Mouse (Mus musculus) frontal cortex, postnatal 14 days (tissue): ENCODE results near the gene Rftn1.
A peak's percentile ranks its signal among the peaks of the same experiment; 100 is the strongest.

Source experiments
- DNase-seq, 2 experiments: peaks; one replicate each; pipeline ENCODE4 v3.0.0; 2022; ENCODE audit warnings: low spot score in 2 of 2

Gene Rftn1

DNA sequence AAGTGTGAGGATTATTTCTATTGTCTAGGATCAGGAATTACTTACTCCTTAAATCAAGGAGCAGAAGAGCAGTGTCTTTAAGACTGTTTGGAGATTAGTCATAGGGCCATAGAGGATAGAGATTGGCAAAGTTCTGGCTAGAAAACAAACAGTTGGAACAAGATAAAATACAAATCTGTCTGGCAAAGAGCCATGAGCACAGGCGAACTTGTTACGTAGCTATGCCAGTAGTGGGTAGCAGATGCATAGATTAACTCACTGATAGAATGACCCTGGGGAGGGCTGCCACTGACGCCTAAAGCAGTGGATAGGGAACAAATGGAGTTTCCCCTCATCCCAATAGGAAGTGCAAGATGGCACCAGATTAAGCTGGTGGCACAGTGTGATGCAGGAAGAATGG is 97.1 kb downstream of the Rftn1 start:
- no peak for DNase-seq

DNA sequence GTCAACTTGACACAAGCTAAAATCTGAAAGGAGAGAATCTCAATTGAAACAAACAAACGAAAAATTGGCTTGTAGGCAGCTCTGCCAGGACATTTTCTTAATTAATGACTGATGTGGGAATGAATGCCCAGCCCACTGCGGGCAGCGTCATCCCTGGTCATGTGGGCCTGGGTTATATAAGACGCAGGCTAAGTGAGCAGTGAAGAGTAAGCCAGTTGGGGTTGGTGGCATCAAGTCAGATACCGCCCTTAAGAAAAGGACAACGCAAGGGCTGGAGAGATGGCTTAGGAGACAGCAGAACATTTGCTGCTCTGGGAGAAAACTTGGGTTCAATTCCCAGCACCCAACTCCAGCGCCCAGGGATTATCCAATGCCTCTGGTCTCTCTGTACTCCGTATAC is 97.6 kb downstream of the Rftn1 start:
- no peak for DNase-seq

DNA sequence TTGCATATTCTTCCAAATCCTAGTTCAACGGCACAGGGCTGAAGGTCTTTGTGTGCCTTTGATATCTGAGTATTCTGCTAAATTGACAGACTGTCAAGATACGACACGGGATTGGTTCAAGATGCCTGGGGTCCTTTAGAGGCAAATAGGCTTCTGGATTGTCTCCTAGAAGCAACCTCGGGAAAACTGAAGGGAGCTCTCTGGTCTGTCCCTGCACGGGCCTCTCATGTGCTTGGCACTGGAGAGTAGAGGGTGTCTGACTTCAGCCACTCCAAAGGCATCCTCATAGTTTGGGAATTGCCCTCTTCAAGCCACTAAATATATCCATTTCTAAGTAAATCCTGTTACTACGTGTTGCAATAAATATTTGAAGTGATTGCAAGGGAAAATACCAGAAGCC is 98.6 kb downstream of the Rftn1 start:
- DNase-seq = no peak

- no peak for DNase-seq
Measured at GRCm38 (mm10) chr17:50089725-50090124, 100.7 kb downstream of the Rftn1 start.

DNA sequence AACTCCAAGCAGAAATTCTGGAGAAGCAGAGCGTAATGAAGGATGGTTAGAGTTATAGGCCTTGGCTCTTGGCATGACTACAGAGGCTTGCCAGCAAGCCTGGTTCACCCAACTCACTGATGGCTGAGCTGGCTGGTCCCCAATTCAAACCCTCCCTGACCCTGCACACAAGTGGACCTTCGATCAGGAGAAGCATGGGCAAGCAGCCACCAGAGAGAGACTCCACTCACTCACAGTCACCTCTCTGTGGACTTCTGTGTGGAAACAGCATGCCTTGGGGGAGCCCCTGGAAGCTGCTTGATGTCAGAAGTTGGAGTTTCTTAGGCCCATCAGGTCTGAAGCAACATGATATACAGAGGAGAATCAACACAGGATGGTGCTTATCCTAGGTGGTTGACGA is 102.4 kb downstream of the Rftn1 start:
- no peak for DNase-seq

DNA sequence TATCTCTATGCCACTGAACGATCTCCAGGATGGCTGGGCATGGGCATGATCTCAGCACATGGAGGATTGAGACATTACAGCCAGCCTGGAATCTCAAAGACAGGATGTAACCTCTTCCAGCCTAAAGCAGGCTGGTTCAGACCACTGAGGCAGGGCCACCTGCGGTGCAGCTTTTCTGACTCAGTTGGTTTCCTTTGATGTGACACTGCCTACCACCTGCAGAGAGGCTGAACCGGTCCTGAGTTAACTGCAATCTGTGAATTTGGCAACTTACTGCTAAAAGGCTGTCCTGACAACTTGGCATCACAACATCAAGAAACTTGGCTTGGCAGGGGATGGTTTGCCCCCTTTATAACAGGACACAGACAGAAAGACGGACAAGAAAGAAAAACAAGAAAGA is 103.6 kb downstream of the Rftn1 start:
- no peak for DNase-seq

DNA sequence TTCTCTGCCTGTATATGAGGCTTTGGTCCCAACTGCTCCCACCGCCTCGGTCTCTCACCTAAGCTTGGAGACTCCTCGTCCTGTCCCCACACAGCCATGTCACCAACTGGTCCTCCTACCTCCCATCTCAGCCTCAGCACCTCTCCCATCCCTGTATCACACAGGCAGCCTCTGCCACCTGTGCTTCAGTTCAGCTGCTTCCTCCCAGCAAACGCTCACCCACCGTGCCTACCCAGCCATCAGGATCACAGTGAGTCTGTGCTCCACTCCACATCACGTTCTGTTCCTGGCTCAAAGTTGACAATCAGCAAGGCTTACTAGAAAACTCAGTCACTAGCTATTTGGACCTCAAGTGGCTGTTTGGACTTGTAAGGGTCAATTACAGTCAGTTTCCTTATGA is 105.8 kb downstream of the Rftn1 start:
- no peak for DNase-seq

- DNase-seq = no peak
Measured at GRCm38 (mm10) chr17:50083937-50084336, 106.5 kb downstream of the Rftn1 start.

- no peak for DNase-seq
Measured at GRCm38 (mm10) chr17:50082947-50083346, 107.5 kb downstream of the Rftn1 start.

GRCm38 (mm10) chr17:50081647-50082046 is 108.8 kb downstream of the Rftn1 start:
- no peak for DNase-seq

GRCm38 (mm10) chr17:50080991-50081390 is 109.5 kb downstream of the Rftn1 start:
- DNase-seq = no peak

- no peak for DNase-seq
Measured at GRCm38 (mm10) chr17:50078749-50079148, 111.7 kb downstream of the Rftn1 start.

GRCm38 (mm10) chr17:50072982-50073965 is 117.2 kb downstream of the Rftn1 start:
- DNase-seq = no peak

DNA sequence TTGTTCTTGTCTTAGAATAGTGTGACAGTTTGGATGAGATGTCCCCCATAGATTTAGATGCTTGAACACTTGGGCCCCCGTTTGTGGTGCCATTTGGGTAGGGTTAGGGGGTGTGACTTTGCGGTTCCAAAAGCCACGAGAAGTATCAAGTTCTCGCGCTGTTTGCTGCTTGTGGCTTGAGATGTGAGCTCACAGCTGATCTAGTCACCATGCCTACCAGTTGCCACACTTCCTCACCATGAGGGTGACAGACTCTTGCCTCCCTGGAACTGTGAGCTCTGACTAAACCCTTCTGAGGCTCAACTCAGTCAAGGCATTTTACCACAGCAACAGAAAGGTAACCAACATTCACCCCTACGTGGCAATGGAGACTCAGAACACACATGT is 118.9 kb downstream of the Rftn1 start:
- no peak for DNase-seq

- DNase-seq = no peak
Measured at GRCm38 (mm10) chr17:50070822-50071601, 119.5 kb downstream of the Rftn1 start.

DNA sequence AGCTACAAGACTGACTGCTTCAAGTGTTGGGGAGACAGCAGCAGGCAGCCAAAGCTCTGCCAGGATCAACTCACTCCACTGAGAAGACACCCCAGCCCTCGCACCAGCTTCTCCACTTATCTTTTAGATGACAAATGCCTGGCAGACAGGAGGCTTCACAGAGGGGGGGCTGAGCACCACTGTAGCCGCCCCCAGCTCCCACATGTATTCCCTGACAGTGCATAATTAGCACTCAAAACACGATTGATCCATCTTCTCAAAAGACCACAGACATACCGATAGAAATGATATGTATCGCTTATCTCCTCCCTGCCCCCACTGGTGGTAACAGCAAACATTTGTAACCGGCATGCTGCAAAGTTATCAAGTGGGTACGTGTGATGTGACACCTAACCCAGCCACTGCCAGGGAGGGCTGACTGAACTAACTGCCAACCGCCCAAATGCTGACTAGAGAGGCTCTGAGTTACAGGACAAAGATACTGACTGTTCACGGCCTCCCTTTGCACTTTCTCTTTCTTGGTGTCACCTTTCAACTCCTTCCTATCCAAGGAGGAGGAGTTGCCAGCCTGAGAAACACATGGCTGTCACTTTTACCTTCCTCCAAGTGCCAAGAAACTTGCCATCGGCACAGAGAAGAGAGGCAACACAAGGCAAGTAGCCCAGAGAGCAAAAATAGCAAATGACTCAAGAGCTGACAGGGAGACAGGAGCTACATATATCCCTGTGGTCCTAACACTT is 120.4 kb downstream of the Rftn1 start:
- peak; percentile 20 to 60 for DNase-seq

DNA sequence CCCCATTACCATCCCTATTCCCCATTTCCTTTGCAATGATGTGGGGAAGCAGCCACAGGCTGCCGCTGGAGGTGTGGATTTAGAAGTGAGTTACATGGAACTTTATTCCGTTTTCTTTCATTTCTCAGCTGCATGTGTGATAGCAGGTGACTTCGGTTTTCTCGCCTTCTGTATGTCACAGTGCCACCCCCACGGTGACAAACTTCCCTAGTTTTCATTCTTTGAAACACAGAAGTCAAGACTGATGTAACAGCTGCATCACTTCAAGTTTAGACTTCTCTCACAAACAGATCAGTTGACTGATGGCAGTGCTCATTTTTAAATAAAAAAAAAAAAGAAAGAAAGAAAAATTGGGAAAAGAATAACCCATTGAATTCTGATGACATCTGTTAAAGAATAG is 121.3 kb downstream of the Rftn1 start:
- DNase-seq = no peak

DNA sequence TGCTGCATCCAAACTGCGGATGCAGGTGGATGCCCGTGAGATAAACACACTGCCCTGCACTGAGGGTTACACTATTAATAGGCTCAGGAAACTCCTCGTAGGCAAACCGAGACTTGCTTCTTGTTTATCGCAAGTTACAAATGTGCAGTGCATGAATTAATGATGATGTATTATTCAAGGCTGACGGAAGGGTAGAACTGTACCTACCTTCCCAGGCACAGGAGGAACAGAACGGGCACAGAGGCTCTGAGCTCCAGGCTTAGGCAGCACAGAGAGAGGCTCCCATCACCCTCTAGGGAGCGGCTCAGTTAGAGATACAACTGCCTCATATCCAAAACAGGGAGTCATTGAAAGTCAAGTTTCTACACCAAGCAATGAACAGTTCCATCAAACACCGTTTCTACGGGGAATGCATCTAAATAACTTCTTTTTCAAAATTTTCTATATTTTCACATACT is 121.8 kb downstream of the Rftn1 start:
- no peak for DNase-seq

DNA sequence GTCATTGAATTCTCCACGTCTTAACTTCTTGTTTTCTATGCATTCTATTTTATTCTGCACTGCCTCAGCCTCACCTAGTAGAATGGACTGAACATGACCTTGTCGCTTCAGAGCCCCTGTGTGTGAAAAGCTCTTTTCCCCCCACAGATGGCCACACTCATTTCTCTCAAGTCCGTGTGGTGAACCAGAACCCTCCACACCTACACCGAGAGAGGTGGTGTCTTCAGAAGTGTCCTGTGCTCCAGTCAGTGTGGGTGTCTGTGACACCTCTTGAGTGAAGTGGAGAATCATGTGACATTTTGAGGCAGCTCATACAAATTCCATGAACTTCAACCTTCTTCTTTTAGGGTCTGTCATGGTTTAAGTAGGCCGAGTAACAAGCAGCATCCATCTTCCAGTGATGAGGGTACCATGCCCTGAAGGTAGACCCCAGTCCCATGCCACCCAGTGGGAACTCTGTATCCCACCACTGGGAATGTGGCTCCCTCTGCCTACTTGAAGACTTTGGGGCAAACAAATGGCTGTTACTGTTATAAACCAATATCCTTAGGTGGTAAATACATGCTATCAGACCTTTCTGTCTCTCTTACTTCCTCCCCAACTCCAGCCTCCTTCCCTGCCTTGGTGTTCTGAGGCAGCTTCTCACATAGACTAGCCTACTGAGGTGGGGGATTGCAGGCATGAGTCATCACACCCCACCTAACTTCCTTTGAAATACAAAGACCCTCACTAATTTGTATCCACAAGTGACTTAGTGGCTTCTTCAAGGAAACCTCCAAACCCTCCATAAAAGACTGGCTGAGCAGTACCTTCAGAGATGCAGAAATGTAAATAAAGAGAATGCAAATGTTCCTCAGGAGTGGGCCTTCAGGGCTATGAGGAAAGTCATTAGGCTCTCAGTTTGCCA is 122.4 kb downstream of the Rftn1 start:
- no peak for DNase-seq

GRCm38 (mm10) chr17:50066822-50067713 is 123.4 kb downstream of the Rftn1 start:
- no peak for DNase-seq
